Mouse (Mus musculus) neural tube, embryonic 10.5 days (tissue): ENCODE data around the gene Srgap2.

Source experiments
- DNase-seq: peaks from one replicate; pipeline ENCODE4 v3.0.0-alpha.2; 2017; ENCODE audit warnings: low spot score; ENCODE audit errors: extremely low spot score

The Srgap2 gene

DNA sequence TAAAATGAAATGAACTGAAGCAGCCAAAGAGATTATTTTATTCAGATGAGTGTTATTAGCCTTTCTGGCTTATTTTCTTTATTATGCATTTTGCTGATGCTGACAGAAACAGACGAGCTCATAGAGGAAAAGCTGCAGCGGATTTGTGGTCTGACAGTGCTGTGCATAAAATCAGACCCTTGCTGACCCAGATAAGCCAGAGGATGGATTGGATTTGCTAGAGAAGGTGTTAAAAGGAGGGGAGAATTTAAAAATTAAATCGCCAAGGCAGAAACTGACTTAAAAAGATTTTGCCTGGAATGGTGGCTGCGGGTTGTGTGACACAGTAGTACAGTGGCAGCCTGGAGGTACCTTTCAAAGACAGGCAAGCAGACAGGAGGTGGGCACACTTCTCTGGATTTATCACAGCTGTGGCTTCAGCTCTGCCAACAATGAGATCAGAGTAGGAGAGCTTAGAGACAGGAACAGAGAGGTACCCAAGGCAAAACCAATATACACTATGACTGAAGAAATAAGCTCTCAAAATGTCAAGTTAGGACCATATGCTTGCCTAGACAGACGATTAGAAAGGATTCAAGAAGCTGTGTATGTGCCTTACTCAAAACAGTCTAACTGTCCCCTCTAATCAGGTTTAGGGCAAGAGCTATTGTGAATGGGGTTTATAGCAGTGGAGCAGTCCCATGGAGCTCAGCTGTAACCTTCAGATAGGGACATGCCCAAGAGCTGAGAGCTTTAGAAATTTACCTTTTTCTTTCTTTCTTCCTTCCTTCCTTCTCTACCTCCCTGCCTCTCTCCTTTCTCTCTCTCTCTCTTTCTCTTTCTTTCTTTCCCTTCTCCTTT, 109.1 kb downstream of the Srgap2 start:
- DNase-seq: no peak

DNA sequence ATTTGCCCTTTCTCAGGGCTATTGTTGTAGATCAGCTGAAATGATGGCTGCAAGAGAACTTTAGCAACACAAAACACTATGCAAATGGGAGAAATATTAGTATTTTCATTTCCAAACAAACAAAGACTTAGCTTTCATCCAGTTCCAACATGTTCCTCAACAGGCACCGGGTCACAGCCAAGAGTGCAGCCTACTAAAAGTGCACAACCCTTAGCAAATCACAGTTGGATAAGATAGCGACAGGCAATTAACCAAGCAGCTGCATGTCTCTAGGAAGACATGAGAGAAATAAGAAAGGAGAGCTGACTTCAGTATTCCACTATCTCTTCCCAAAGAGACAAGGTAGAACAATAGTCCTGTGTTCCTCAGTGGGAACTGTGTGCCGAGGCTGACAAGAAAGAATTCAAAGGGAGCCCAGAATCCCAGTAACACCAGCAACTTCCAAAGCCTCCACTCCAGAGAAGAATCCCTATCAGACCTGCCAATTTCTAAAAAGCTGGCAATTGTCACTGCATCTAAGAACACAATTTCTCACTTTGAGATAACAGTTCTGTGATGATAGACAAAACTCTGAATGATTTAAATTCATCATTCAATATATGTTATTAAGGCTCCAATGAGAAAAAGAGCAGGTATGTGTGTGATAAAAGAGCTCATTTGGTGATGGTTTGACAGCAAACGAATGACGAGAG, 109.9 kb downstream of the Srgap2 start:
- no peak for DNase-seq

DNA sequence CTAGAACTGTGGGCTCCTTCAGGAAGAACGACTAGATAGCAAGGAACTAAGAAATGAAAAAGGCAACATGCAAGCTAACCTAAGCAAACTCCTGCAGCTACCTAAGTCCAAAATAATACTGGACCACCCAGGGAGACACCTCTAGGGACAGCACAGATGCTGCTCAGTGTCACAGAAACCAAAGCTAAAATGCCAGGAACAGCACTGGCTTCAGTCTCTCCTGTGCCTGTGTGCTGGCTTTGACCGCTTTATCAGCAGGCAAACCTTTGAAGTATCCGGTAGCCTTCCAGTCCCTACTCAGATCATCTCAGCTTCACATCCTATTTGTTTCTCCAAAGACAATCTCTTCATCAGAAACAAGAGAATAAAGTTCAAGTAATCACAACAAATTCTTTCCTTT, 123.6 kb downstream of the Srgap2 start:
- no peak for DNase-seq

DNA sequence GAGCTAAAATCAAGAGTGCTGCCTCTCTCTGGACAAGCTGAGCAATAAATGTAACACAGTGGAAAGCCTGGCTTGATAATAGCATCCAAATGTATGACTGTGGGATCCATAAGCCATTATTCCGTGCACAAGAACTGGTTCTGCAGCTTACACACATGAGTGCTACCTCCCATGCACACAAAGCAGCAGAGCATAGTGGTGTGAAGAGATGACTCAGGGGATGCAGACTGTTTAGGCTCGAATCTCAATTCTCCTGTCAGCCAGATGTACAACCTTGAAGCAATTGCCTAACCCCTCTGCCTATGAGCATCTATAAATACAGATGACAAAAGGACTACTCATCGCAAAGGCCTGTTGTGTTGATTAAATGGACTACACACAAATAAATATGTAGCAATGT, 126.3 kb downstream of the Srgap2 start:
- no peak for DNase-seq

DNA sequence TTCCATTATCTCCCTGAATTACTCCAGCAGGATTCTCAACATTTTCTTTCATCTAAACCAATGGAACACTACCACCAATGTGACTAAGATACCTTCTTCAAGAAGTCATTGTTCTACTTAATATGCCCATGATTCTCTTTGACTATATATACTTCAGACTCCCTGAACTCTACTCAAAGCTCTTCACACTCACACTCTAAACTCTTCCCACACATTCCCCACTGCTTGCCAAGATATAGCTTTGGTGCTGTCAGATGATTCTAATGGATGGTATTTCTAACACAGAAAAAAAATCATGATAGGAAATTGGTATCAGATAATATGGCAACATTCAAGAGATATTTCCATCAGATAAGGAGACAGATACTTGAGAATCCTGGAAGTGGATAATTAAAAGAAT, 129.0 kb downstream of the Srgap2 start:
- no peak for DNase-seq

DNA sequence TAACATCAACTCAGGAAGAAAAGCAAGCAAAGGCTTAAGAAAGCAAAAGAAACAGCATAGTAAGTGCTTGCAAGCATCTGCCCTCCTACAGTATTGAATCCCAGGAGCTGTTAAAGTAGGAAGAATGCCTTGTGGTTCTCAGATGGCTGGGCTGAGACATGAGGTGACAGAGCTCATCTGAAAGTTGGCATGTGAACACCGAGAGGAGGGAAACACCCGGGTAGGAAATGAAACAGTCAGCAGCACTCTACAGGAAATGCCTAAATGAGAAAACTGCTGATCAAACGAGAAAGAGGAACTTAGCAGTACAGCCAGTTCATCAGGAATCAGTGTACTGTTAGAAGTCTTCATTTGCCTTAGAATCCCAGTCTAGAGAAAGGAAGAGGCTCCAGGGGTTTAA, 142.7 kb downstream of the Srgap2 start:
- DNase-seq: no peak

DNA sequence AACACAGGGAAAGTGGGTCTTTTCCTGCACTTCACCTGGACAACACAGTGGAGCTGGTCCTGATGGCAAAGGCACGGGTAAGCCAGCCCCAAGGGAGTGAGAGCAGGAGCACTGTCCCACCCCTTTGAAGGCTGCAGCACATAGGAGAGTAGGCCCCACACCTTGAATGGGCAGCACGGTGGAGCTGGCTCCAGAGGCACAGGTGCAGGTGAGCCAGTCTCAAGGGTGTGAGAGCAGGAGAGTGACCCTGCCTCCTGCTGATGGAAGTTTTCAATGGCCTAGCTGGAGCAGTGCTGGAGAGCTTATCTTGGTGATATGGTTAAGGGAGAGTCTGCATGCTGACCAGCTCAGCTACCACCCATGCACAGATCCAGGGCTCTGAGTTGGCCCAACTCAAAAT, 145.0 kb downstream of the Srgap2 start:
- no peak for DNase-seq

DNA sequence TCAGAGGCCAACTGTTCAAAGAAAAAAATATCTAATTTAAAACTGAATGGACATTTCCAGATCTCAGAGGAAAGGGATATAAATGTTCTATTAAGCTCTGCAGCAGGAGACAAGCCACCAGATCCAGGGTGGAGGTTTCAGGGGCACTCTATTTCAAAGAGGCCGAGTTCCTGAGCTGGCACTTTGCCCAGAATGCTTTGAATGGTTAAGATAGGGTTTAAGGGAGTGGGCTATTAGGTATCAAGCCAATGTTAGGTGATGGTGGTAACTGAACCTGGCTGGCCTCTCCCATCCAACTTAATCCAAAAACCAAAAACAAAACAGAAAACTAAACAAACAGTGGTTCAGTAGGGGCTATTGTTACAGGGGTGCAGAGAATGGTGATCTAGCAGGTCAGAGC, 146.9 kb downstream of the Srgap2 start:
- DNase-seq: no peak

DNA sequence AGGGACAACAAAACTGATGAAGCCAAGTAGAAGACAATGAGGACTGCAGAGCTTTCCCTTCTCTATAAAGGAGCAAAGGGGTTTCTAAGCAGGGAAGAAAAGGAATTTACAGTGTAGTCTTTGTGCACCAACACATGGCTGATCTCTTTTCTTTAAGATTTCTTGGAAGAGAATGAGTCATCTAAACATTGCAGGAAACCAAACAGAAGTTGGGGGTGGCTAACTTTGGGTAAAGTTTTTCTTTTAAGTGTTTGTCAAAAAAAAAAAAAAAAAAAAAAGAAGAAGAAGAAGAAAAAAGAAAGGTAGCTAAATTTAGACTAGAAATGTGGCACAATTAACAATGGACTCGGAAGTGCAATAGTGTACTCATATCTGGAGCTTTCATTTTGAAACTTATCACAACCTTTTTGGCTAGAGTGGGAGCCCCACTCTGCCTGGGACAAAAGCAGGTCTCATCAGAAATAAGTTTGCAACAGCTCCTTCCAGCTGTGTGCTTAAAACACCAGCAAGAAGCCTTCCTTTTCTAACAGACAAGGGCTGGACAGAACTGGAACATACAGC, 148.2 kb downstream of the Srgap2 start:
- no peak for DNase-seq

DNA sequence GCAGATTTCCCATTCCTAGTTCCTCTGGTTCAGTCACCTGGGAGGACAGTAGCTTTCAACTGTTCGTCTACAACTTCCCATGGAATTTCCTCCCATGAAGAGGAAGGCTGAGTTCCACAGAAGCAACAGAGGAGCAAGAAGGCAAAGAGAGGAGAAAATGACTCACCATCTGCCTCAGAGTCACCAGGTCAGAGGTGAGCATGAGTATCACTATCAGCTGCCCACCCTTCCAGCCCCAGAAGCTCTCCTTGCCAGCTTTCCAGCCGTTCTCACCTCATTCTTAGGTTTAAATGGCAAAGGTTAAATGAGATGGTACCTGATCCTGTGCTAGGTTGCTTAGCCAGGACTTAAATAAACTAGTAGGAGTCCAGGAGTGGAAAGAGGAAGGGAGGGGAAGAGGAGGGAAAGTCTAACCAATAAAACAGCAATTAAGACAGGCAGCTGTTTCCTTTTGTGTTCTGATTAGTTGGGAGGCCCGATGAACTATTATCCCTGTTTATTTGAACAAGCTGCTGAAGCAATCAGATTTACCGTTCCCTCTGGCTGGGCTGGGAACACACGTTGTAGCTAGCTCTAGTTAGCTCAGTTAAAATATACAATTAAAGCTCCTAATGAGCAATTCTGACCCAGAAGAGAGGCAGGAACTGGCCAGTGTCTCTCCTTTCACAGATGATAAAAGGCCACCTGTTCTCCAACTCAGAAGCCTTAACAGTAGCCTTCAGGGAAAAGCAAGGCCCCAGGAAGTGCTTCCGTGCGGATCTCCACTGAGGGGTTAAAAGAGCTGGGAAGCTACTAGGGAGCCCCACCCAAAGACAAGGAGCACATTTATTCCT, 148.9 kb downstream of the Srgap2 start:
- no peak for DNase-seq

DNA sequence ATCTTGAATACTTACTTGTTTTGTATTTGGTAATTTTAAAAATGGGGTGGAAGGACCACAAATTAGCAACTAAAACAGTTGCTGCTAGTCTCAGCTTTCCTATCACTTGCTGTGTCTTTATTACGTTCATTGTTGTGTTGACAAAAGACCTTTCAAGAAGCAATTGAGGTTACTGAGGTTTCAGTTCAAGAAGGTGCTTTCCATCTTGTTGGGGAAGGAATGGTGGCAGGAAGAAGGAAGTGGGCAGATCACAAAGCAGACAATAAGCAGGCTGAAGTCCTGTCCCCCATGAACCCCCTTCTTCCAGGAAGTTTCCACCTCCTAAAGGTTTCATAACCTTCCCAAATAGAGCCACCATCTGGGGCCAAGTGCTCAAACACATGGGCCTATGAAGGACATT, 161.3 kb downstream of the Srgap2 start:
- DNase-seq: no peak

DNA sequence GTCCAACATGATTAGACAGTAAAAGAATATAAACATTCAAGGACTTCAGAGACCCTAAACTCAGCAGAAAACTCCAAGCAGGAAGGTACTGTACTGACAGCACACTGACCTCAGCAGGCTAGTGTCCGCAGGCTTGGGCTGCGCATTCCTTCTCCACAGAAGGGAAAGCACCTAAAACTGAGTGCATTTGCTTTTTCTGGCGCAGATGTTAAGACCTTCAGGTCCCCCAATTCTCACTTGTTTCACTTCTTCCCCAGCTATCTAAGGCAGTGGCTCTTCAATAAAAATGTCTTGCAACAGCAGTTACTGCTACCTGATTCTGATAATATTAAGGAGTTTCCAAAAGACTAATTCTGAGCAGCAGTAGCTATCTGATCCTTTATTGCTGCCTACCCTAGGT, 162.7 kb downstream of the Srgap2 start:
- no peak for DNase-seq

DNA sequence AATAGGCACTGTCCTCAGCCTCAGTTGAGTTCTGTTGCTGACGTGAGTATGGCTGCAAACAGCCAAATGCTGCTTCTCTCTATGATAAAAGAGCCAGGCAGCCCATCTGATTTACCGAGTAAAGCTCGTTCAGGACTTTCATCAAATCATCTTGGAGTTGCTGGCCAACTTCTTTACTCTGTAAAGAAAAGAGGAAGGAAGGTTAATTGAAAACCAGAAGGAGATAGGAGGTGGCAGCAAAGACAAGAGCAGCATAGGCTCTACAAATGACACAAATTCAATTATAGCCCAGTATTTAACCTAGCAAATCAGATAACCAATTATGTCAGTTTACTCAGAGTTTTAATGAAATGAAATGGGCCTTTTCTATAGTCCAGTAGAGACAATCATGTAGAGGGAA, 163.3 kb downstream of the Srgap2 start:
- no peak for DNase-seq

DNA sequence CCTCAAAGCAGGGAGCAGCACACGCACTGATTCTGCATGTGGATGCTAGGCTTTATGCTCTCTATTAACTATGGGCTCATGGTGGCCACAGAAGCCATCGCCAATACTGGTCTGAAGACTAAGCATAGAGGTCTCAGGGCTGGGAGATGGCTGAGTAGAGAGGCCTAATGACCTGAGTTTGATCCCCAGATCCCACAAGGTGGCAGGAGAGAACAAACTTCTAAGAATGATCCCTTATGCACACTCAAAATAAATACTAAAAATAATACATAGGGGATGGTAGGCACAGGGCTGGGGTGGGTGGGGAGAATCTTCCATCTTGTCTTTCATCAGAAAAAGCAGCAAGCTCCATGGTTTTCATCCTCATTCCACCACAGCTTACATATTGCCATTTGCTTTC, 165.1 kb downstream of the Srgap2 start:
- DNase-seq: no peak

DNA sequence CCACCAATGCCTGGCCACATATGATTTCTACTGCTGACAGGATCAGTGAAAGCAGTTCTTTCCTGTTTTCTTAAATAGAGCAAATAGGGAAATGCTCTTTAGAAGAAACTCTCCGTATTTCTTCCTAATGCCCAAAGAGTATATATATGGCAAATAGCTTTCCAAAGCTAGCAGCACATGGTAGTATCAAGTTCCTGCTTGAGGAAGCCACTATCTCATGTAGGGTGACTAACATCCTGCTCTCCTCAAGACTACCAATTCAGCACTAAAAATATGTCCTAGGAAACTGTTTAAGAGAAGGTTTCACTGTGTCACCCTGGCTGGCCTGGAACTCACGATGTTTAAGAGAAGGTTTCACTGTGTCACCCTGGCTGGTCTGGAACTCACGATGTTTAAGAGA, 166.4 kb downstream of the Srgap2 start:
- no peak for DNase-seq

DNA sequence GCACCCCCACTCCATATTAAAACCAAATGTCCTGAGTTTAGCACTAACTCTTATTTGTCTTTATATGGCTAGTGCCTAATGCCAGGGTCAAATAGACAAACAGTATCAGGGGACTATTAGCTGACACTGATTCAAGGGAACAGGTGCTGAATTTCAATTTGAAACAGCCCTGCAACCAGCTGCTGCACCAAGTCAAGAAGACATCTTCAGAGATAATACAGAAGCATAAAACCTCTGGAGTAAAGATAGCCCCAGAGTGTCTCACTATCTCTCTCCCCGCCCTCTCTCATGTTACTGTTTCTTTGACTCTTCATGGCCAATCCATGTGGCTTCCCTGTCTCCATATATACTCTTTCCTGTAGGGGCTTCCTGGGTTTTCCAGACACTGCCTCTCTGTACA, 167.5 kb downstream of the Srgap2 start:
- DNase-seq: no peak

DNA sequence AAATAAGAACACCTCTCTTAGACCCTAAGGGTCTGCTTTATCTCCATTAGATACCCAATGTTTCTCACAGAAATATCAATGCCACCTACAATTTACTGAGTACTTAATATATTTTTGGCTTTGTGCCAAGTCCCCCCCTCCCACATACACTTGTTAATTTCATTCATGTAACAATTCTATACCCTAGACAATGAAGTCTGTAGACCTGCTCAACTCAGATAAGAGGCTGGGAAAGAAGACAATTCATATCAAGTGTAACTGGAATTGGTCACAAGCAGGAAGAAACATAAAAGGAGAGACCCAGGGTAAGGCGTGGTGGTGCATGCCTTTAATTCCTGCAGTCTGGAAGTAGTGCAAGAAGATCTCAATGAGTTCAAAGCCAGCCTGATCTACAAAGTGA, 169.9 kb downstream of the Srgap2 start:
- no peak for DNase-seq

DNA sequence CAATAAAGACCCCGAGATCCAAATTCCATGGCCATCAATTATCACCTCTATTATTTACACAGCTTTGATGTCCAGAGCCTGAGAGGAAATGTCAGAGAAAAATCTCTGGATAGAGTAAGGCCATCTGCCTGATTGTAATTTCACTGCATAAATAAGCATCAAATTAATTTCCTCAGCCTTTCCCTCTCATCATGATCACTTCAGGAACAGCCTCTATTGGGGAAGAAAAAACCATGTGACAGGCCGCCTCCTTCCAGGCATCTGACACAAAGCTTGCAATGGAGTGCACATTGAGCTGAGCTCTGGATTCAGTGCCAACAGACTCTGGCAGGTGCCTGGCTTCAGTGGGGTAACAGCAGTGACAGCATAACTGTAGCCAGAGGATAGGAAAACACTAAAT, 175.7 kb downstream of the Srgap2 start:
- DNase-seq: no peak

DNA sequence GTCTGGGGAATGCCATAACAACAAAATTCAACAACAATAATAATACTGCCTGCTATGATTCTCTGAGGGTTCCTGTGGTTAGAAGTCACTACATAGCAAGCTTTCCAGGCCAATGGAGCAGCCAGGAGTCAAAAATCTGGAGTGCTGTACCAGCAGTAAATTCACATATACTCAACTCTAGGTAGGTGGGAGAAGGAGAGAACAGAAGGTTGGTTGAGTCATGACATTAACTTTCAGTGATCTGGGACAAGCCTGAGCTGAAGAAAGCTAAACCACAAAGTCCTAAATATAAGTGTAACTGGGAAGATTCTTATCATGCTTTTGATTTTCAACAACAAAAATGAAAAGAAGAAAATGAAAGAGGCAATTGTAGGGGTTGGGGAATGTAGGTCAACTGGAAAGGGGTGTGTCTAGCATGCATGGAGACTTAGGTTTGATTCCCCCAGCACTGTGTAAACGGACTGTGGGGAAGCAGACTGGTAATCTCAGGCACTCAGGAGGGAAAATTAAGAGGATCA, 177.1 kb downstream of the Srgap2 start:
- no peak for DNase-seq

DNA sequence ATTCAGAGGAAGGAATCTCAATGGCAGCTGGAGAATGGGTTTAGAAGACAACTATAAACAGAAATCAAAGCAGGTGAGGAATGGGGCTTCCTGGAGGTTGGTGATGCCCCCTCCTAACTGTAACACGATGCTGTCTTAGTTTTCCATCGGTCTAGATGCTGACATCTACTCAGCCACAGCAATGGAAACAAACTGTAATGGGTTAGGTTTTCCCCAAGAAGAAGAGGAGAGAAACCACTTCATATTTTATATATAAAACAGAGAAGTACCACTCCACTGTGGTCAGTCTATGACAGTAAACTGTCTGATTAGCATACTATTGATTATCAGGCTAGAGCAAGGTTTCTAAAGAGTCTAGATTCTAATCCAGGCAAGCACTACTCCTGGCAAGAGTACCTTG, 179.4 kb downstream of the Srgap2 start:
- DNase-seq: no peak

DNA sequence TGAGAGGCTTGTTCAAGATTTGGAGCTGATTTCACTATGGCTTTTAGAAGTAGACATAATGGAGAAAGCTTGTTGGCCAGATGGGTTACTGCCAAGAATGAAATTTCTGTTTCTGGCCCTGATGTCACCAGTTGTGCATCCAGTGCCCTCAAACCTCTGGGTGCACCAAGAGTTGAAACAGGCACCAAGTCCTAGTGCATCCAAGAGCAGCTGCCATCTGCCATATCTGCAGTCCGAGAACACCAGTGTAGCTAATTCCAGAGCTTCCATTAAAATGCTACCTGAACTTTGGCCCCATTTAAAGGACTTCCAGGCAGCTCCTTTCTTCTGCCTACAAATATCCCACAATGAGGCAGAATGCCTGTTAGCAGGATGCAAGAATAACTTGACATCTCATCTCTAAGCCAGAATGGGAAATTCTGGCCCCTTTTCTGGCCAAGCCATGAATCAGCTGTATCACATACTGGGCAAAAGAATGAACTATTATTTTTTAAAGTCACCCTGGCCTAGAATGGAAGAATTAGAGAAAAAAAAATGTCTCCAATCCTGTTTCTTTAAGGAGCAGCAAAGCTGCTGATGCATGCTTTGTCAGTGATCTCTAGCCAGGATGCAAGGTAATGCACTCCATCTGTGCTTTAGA, 180.1 kb downstream of the Srgap2 start:
- DNase-seq: no peak
